Mouse (Mus musculus): ENCODE measurements around the gene Klf3. TPM values are rescaled to one million over a fixed set of nuclear protein-coding genes. Genes with fewer than 3 reads are reported as not detected.

Gene Klf3
- polyA plus RNA-seq, 1 experiment, result 4.9 TPM

DNA sequence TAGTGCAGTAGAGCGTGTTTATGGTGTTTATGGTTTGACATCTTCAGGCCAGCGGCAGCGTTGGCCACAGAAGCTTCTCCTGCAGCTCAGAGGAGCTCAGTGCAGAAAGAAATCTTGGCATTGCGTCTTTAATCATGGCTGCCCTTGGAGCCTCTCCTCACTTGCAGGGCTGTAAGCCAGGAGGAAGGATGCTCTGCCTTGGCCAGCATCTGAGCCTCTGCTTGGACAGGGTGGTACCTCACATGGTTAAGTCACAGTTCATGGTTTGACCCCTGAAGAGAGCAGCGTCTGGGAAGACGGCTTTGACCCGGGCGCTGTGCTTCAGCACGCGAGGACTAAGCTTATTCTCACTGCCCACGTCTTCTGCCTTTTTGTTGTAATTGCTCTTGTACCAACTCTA is 20.2 kb downstream of the Klf3 start:
- H3K4me3 ChIP-seq (ENCODE audit: control insufficient read depth, low read depth, low read length), result no peak overlapping the region
- H3K27ac ChIP-seq (ENCODE audit: control insufficient read depth, insufficient read depth, low read depth, low read length), result no peak overlapping the region
- no peaks in the 10 kb centered on the region for H3K36me3 ChIP-seq (ENCODE audit: control insufficient read depth, insufficient read depth, low read length)
- H3K4me1 ChIP-seq (ENCODE audit: control insufficient read depth, insufficient read depth, low read length), result no peaks in the 10 kb centered on the region; the same call in 1 of the 2 replicates
- no peaks in the 10 kb centered on the region for H3K27me3 ChIP-seq (ENCODE audit: control insufficient read depth, insufficient read depth, low read length)
- TF ChIP-seq CTCF (IDR thresholded peaks at IDR 0.05; ENCODE audit: control insufficient read depth, insufficient read depth, insufficient replicate concordance, low read depth, low read length) (no peak), POLR2A (IDR thresholded peaks at IDR 0.05; ENCODE audit: control insufficient read depth, low read depth, low read length) (no peak)

DNA sequence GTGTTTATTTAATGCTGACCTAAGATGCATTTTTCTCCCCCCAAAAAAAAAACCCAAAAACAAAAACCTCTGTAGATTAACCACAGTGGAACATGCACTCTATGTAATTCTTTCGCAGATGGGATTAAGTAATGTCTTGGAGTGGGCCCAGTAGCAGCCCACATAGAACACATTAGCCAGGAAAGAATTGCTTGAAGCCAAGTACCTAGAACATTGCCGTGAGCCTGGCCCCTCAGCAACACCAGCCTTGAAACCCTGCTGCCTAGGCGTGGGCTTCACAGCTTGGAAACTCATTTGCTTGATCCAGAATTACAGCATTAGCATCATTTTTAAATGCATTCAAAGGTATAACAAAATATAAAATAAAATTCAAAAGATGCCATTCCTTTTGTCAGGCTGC is 21.6 kb downstream of the Klf3 start:
- H3K27ac ChIP-seq (ENCODE audit: control insufficient read depth, insufficient read depth, low read depth, low read length), result no peak overlapping the region
- TF ChIP-seq POLR2A (IDR thresholded peaks at IDR 0.05; ENCODE audit: control insufficient read depth, low read depth, low read length), result no peak
- TF ChIP-seq CTCF (IDR thresholded peaks at IDR 0.05; ENCODE audit: control insufficient read depth, insufficient read depth, insufficient replicate concordance, low read depth, low read length), result no peak
- H3K4me3 ChIP-seq (ENCODE audit: control insufficient read depth, low read depth, low read length), result no peak overlapping the region
- H3K27me3 ChIP-seq (ENCODE audit: control insufficient read depth, insufficient read depth, low read length), result no peaks in the 10 kb centered on the region
- no peaks in the 10 kb centered on the region; the same call in 1 of the 2 replicates for H3K4me1 ChIP-seq (ENCODE audit: control insufficient read depth, insufficient read depth, low read length)
- H3K36me3 ChIP-seq (ENCODE audit: control insufficient read depth, insufficient read depth, low read length), result no peaks in the 10 kb centered on the region

- no peak overlapping the region for H3K27ac ChIP-seq (ENCODE audit: control insufficient read depth, insufficient read depth, low read depth, low read length)
- no peaks in the 10 kb centered on the region for H3K27me3 ChIP-seq (ENCODE audit: control insufficient read depth, insufficient read depth, low read length)
- no peak overlapping the region for H3K4me3 ChIP-seq (ENCODE audit: control insufficient read depth, low read depth, low read length)
- TF ChIP-seq CTCF (IDR thresholded peaks at IDR 0.05; ENCODE audit: control insufficient read depth, insufficient read depth, insufficient replicate concordance, low read depth, low read length) (no peak), POLR2A (IDR thresholded peaks at IDR 0.05; ENCODE audit: control insufficient read depth, low read depth, low read length) (no peak)
- H3K36me3 ChIP-seq (ENCODE audit: control insufficient read depth, insufficient read depth, low read length), result no peaks in the 10 kb centered on the region
- H3K4me1 ChIP-seq (ENCODE audit: control insufficient read depth, insufficient read depth, low read length), result no peaks in the 10 kb centered on the region; the same call in 1 of the 2 replicates
Observed at GRCm38 (mm10) chr5:64825496-64825895, 22.3 kb downstream of the Klf3 start.

DNA sequence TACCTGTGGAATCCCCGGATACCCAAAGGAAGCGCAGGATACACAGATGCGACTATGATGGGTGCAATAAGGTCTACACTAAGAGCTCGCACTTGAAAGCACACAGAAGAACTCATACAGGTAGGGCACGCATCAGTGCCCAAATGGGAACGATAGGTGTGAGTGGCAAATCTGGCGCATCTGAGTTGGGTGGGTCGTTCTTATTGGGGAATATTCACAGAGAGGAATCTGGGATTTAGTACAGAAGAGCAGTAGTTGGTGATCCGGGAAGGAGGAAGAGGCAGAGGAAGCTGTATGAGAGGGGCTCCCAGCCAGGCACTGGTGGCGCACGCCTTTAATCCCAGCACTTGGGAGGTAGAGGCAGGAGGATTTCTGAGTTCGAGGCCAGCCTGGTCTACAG is 24.0 kb downstream of the Klf3 start:
- no peak overlapping the region for H3K27ac ChIP-seq (ENCODE audit: control insufficient read depth, insufficient read depth, low read depth, low read length)
- no peaks in the 10 kb centered on the region for H3K36me3 ChIP-seq (ENCODE audit: control insufficient read depth, insufficient read depth, low read length)
- no peak overlapping the region for H3K4me3 ChIP-seq (ENCODE audit: control insufficient read depth, low read depth, low read length)
- no peaks in the 10 kb centered on the region for H3K27me3 ChIP-seq (ENCODE audit: control insufficient read depth, insufficient read depth, low read length)
- H3K4me1 ChIP-seq (ENCODE audit: control insufficient read depth, insufficient read depth, low read length), result no peaks in the 10 kb centered on the region; the same call in 1 of the 2 replicates
- no peak for TF ChIP-seq POLR2A (IDR thresholded peaks at IDR 0.05; ENCODE audit: control insufficient read depth, low read depth, low read length)
- no peak for TF ChIP-seq CTCF (IDR thresholded peaks at IDR 0.05; ENCODE audit: control insufficient read depth, insufficient read depth, insufficient replicate concordance, low read depth, low read length)

GRCm38 (mm10) chr5:64828314-64828713 is 25.1 kb downstream of the Klf3 start:
- Histone ChIP-seq H3K27me3 (ENCODE audit: control insufficient read depth, insufficient read depth, low read length) (no peaks in the 10 kb centered on the region), H3K36me3 (ENCODE audit: control insufficient read depth, insufficient read depth, low read length) (no peaks in the 10 kb centered on the region), H3K4me1 (ENCODE audit: control insufficient read depth, insufficient read depth, low read length) (no peaks in the 10 kb centered on the region; the same call in 1 of the 2 replicates), H3K4me3 (ENCODE audit: control insufficient read depth, low read depth, low read length) (no peak overlapping the region), H3K27ac (ENCODE audit: control insufficient read depth, insufficient read depth, low read depth, low read length) (no peak overlapping the region)
- TF ChIP-seq CTCF (IDR thresholded peaks at IDR 0.05; ENCODE audit: control insufficient read depth, insufficient read depth, insufficient replicate concordance, low read depth, low read length) (no peak), POLR2A (IDR thresholded peaks at IDR 0.05; ENCODE audit: control insufficient read depth, low read depth, low read length) (no peak)

GRCm38 (mm10) chr5:64829606-64830005 is 26.4 kb downstream of the Klf3 start:
- Histone ChIP-seq H3K27ac (ENCODE audit: control insufficient read depth, insufficient read depth, low read depth, low read length) (no peak overlapping the region), H3K4me3 (ENCODE audit: control insufficient read depth, low read depth, low read length) (no peak overlapping the region), H3K4me1 (ENCODE audit: control insufficient read depth, insufficient read depth, low read length) (no peaks in the 10 kb centered on the region; the same call in 1 of the 2 replicates), H3K27me3 (ENCODE audit: control insufficient read depth, insufficient read depth, low read length) (no peaks in the 10 kb centered on the region), H3K36me3 (ENCODE audit: control insufficient read depth, insufficient read depth, low read length) (no peaks in the 10 kb centered on the region)
- TF ChIP-seq POLR2A (IDR thresholded peaks at IDR 0.05; ENCODE audit: control insufficient read depth, low read depth, low read length), result no peak
- no peak for TF ChIP-seq CTCF (IDR thresholded peaks at IDR 0.05; ENCODE audit: control insufficient read depth, insufficient read depth, insufficient replicate concordance, low read depth, low read length)

DNA sequence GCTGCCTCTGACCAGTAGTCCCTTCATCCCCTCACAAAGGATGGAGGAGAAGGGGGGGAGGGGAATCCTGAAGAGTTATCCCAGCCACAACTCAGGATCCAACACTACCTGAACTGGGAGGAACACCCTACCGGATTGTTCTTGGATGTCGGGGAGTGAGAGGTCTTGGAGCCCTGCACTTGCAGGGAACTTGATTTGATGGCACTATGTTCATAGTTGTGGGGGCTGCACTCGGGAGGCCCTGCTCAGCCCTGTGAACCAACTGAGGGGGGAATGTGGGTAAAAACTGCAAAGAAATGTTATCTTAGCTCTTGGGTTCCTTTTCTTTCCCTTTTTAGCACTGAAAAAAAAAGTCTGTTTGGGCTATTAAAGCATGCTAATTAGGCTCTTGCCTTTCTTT is 27.6 kb downstream of the Klf3 start:
- TF ChIP-seq POLR2A (IDR thresholded peaks at IDR 0.05; ENCODE audit: control insufficient read depth, low read depth, low read length) (no peak), CTCF (IDR thresholded peaks at IDR 0.05; ENCODE audit: control insufficient read depth, insufficient read depth, insufficient replicate concordance, low read depth, low read length) (no peak)
- Histone ChIP-seq H3K36me3 (ENCODE audit: control insufficient read depth, insufficient read depth, low read length) (no peaks in the 10 kb centered on the region), H3K4me1 (ENCODE audit: control insufficient read depth, insufficient read depth, low read length) (no peaks in the 10 kb centered on the region; the same call in 1 of the 2 replicates), H3K27ac (ENCODE audit: control insufficient read depth, insufficient read depth, low read depth, low read length) (no peak overlapping the region), H3K27me3 (ENCODE audit: control insufficient read depth, insufficient read depth, low read length) (no peaks in the 10 kb centered on the region), H3K4me3 (ENCODE audit: control insufficient read depth, low read depth, low read length) (no peak overlapping the region)

DNA sequence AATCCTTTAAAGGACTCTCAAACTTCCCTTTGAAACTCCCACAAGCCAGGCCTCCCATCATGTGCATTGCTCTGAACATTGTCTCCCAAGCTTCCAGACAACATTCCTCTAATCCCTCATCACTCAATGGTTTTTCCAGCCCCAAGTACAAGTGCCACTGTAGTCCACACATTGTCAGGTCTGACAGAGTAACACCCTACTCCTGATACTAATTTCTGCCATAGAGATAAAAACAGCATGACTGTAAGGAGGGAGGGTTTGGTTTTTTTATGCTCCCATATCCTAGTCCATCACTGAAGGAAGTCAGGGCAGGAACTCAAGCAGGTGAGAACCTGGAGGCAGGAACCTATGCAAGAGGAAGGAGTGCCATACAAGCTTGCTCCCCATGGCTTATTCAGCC is 30.2 kb downstream of the Klf3 start:
- H3K36me3 ChIP-seq (ENCODE audit: control insufficient read depth, insufficient read depth, low read length), result no peaks in the 10 kb centered on the region
- no peaks in the 10 kb centered on the region for H3K4me1 ChIP-seq (ENCODE audit: control insufficient read depth, insufficient read depth, low read length)
- no peaks in the 10 kb centered on the region for H3K27me3 ChIP-seq (ENCODE audit: control insufficient read depth, insufficient read depth, low read length)
- H3K27ac ChIP-seq (ENCODE audit: control insufficient read depth, insufficient read depth, low read depth, low read length), result no peak overlapping the region
- TF ChIP-seq POLR2A (IDR thresholded peaks at IDR 0.05; ENCODE audit: control insufficient read depth, low read depth, low read length) (no peak), CTCF (IDR thresholded peaks at IDR 0.05; ENCODE audit: control insufficient read depth, insufficient read depth, insufficient replicate concordance, low read depth, low read length) (no peak)
- H3K4me3 ChIP-seq (ENCODE audit: control insufficient read depth, low read depth, low read length), result no peak overlapping the region
